Mouse (Mus musculus): ENCODE results near the gene Rchy1.
"Not testable (repeated sequence)": the region's sequence is repeated elsewhere in the genome, so short reads cannot be mapped to it uniquely, and the experiment has no call there.

Gene Rchy1

GRCm38 (mm10) chr5:91960606-91961254 lies 2.1 kb downstream of the Rchy1 start:
- DNase-seq (ENCODE audit: low read depth, low spot score): no peak

GRCm38 (mm10) chr5:91959986-91960385 lies 2.9 kb downstream of the Rchy1 start:
- peak; percentile 36 for DNase-seq (ENCODE audit: low read depth, low spot score)

- DNase-seq (ENCODE audit: low read depth, low spot score): no peak
These were observed 3.8 kb downstream of the Rchy1 start for GRCm38 (mm10) chr5:91959096-91959495.

- no peak for DNase-seq (ENCODE audit: low read depth, low spot score)
These were observed 5.7 kb downstream of the Rchy1 start for GRCm38 (mm10) chr5:91956991-91957760.

- DNase-seq (ENCODE audit: low read depth, low spot score): no peak
These were observed 11.5 kb downstream of the Rchy1 start for GRCm38 (mm10) chr5:91951404-91951803.

GRCm38 (mm10) chr5:91949441-91949840 lies 13.4 kb downstream of the Rchy1 start:
- no peak for DNase-seq (ENCODE audit: low read depth, low spot score)

- DNase-seq (ENCODE audit: low read depth, low spot score): peak; percentile 21
These were observed 15.9 kb downstream of the Rchy1 start for GRCm38 (mm10) chr5:91947008-91947407.

- not testable (repeated sequence) for DNase-seq (ENCODE audit: low read depth, low spot score)
These were observed 17.3 kb downstream of the Rchy1 start for GRCm38 (mm10) chr5:91945609-91946008.

GRCm38 (mm10) chr5:91913231-91913630 lies 49.6 kb downstream of the Rchy1 start:
- no peak for DNase-seq (ENCODE audit: low read depth, low spot score)

GRCm38 (mm10) chr5:91911384-91912106 lies 51.3 kb downstream of the Rchy1 start:
- no peak for DNase-seq (ENCODE audit: low read depth, low spot score)

- no peak for DNase-seq (ENCODE audit: low read depth, low spot score)
These were observed 52.3 kb downstream of the Rchy1 start for GRCm38 (mm10) chr5:91910616-91911015.

GRCm38 (mm10) chr5:91909010-91909620 lies 53.8 kb downstream of the Rchy1 start:
- DNase-seq (ENCODE audit: low read depth, low spot score): no peak

Measured in CD4-positive helper T cell, adult 2 months (primary cell).